Mouse (Mus musculus) gonadal fat pad, adult 2 months (tissue): ENCODE measurements around the gene Hoxd13. TPM values are rescaled to one million over a fixed set of nuclear protein-coding genes. Genes with fewer than 3 reads are reported as not detected.

Experiments
- DNase-seq: peaks from one replicate; pipeline ENCODE4 v3.0.0-alpha.2; 2012; ENCODE audit warnings: low read depth
- polyA plus RNA-seq: library from polyadenylated mRNA; depleted of rRNA; stranded (reverse); fragments of >200 nt; gene quantifications from 2 replicates; pipeline ENCODE4 v1.2.3, GENCODE M21; 2012

The Hoxd13 gene
- polyA plus RNA-seq, 1 experiment = 0.34 TPM

DNA sequence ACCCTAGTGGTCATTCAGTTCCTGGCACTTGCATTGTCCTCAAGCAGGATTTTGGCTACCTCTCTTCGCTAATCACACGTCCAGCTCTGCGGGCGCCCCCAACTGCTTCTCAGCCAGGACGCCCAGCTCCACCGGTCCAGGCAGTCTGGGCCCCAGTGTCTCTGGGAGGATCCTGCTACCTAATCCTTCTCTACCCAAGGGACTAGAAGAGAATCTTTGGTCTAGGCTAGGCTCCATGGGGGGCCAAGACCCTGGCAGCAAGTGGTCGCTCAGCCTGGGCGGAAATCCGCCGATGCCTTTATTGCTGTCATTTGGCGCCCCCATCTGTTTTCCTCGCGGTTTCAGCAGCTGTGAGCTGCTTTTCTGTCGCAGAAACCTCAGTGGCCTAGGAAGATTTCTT is 6.4 kb upstream of the Hoxd13 start:
- no peak for DNase-seq

DNA sequence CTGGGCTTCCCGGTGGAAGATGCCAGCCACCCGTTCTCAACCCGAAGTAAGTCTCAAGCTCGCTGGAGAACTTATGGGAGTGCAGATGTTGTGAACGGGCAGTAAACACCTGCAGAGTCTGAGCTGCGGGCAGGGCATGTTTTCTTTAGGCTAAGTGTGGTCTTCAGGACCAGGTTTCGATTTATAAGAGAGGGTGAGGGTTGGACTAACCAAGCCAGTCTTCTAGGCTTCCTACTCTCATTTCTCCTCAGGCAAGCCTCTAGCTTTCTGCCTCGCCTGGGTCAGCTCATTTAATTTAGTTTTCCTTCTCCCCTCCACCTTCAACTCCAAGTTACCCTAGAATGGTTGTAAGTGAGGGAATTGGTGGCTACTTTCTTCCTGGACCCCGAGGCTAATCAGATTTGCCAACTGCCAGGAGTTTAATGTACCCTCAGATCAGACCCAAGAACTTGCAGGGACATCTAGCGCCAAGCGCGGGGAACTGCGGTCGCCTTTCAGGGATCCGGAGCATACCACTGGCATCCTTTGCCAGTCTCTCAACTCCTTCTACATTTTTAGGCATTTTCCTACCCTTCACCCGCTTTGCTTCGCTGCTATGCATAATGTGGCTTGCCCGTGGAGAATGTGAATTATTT is 4.7 kb upstream of the Hoxd13 start:
- no peak for DNase-seq

DNA sequence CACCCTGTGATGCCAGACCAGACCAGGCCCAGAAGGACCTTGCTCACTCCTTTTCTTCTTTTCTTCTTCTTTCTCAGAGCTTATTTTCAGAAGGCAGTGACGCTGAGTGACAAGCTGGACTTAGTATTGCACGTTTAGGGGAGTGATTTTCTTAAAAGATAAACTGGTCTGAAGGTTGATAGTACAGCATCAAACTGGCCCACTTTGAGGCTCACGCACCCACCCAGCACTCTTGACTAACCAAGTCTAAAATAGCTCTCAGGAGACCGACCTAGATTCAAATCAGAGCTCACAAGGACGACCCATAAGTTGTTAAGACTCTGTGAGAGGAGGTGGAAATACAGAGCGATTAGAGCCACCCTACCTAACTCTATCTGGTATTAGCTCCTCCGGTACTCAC is 1.7 kb upstream of the Hoxd13 start:
- no peak for DNase-seq

DNA sequence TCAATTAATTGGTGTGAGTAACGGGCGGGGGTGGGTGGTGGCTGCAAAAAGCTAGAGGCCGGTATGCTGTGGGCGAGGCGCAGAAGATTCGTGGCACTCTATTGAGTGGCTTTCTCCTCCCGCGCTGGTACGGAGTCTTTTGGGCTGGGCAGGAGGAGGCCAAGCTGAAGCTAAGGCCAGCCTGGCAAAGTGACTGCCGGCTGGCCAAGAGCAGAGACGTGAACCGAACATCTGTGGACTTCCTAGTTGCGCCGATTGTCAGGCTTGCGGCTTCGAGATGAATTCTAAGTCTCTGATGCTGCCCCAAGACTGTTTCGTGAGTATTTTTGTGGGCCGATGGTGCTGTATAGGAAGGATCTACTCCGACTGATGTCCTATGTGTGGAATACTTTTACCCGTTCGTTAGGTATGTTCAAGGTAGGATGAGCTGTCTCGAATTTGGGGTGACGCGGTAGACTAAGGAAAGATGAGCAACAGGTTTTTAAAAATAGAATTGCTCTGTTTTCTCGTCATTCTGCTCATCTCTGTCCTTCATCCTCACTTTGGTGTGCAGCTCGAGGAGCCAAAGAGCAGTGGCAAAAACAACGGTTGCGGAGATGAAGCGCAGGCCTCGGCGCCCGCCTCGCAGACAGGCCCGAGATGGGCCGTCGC is 794 bp upstream of the Hoxd13 start:
- no peak for DNase-seq

- DNase-seq = no peak
Observed at GRCm38 (mm10) chr2:74668370-74669229, 490 bp downstream of the Hoxd13 start.

- DNase-seq = no peak
Observed at GRCm38 (mm10) chr2:74669230-74669578, 1.1 kb downstream of the Hoxd13 start.

DNA sequence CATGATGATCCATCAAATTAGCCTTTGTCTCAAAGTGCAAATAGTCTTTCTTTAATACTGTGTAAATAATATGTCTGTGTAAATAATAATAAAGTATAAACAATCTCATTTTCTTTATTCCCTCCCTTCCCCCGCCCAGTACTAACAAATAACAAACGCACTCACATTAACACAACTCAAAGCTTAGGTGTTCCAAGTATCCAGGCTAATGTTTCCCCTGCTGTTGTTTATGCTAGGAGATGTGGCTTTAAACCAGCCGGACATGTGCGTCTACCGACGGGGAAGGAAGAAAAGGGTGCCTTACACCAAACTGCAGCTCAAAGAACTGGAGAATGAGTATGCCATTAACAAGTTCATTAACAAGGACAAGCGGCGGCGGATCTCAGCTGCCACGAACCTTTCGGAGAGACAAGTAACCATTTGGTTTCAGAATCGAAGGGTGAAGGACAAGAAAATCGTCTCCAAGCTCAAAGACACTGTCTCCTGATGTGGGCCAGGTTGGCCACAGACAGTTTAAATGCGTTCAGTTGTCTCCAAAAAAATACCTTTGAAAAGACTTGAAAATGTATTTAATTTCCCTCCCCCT is 1.6 kb downstream of the Hoxd13 start:
- DNase-seq = no peak

DNA sequence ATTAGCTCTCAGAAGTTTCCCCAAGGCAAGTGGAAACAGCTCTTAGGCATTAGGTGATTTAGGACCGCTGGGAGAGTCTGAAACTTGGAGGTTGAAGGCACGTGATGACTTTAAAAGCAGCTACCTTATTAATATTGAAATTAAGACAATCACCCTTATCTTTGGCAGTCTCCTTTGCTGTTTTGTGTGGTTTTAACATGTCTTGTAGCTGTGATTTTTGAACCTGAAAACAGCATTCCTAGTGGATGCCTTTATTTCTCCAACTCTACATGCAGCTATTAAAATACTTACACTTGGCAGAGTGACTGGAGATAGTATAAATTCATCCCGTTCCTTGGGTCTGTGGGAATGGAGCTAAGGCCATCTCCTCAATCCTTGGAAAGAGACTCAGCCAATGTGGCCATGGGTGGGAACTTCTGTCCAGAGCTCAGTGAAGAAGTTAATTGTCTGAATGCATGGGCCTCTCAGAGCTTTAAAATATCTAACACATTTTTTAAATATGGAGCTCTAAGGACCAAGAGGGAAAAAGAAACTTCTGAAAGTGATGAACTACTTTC is 2.6 kb downstream of the Hoxd13 start:
- DNase-seq = no peak

DNA sequence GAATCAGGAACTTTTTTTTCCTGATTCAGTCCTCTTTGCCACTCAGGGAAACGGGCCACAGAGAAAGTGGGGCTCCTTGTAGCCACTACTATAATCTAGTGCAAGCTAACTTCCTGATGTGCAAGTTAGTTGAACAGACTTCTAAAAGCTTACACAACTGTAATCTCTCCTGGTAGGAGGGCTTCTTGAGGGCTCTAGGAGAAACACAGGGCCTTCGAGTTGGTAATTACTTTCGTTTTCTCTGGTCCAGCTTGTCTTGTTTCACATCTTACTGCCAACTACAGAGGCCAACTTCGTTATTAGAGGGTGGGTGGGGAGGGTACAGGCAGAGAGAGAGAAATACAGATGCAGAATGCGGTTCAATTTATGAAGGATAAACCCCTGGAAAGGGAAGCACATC is 3.7 kb downstream of the Hoxd13 start:
- no peak for DNase-seq

DNA sequence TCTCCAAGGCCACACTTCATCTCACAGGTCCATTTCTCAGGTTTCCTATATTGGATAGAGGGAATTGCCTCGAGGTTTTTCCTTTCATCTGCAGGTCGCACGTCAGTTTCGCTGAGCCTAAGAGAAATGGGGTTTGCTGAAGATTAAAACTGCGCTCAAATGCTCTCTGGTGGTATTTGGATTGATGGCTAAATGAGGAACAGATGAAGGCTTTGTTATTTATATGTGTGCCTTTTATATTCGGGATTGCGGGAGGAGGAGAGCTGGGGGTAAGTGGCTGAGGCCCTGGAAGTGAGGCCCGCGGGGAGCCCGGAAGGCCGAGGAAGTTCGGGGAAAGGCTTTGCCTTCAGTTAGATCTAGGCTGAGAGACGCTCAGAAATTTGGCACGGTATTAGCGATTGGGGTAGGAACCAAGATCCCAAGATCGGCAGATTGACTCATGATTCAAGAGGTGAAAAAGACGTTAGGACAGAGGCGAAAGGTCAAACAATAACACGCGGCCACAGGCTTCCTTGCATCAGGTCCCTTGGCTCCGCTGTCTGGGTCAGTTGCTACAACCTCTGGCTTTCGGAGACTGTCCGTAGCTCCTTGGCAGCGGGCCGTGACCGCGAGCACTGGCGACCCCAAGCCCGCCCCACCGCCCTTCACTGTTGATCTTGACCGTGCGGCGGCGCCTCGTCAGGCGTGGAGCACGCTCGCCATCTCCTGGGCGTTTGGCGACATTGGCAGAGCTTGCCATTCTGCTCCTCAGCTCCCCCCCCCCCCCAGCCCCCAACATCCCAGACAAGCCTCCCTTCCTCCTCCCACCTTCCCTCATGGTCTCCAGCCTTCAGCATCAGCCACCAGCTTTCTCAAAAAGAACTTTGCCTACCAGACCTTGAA is 4.6 kb downstream of the Hoxd13 start:
- no peak for DNase-seq

DNA sequence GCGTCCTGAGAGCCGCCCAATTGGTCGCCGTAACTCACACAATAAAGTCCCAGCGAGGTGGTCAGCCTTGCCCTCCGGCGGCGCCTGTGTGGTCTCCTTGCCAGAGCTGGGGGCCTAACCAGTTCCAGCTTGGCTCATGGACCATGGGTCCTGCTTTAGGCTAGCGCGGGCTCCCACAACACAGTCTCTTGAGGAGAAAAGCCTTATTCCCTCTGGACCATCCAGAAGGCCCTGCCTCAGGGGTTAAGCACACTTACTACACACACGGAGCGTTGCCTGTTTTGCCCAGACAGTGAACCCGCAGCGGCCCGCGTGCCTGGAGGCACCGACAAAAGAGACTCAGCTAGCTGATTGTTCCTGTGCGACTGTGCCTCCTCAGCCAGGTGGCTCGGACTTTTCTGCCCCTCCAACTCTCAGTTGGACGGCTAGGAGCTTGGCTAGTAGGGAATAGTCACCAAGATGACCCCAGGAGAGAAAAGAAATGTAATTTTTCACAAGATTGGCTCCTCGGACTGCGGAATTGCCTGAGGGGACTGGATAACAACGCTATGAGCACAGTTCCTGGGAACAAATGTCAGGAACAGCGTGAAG is 5.8 kb downstream of the Hoxd13 start:
- no peak for DNase-seq

GRCm38 (mm10) chr2:74674881-74675665 is 7.0 kb downstream of the Hoxd13 start, which contains the start of gene Hoxd12:
TSS of gene Hoxd12 (plus strand) at chr2:74675013.
- no peak for DNase-seq

- no peak for DNase-seq
Observed at GRCm38 (mm10) chr2:74675666-74676282, 7.7 kb downstream of the Hoxd13 start.

DNA sequence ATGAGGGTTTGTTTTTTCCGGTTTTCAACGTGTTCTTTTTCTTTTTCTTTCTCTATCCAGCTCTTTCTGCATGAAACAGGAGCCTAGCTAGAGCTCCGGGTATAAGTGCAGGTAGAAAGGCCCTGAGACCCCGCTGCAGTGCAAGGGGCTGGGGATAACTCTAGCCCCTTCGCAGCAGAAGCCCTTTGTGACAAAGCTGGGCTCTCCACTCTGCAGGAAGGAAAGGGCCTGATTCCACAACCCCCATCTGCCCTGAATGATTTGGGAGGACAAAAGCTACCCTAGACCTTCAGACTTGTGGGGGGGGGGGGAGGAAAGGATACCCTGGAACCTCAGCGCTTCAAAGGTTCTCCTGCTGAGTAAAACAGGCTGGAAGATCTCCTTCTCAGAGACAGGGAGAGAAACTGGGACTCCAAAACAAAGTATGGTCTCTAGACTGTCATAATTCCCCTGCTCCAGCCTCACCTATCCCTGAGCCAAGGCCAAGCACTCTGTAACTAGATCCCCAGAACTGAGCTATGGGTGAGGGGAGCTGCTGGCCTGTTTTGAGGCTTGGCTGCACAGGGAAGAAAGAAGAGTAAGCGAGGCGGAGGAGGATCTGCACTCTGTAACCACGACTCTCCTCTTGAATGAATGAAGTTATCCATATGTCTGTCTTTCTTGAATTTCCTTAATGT is 8.4 kb downstream of the Hoxd13 start:
- no peak for DNase-seq

- DNase-seq = no peak
Observed at GRCm38 (mm10) chr2:74677106-74677505, 9.0 kb downstream of the Hoxd13 start.

GRCm38 (mm10) chr2:74678891-74679595 is 10.9 kb downstream of the Hoxd13 start, which contains the start of gene Hoxd11:
TSS of gene Hoxd11 (plus strand) at chr2:74679557.
- no peak for DNase-seq

DNA sequence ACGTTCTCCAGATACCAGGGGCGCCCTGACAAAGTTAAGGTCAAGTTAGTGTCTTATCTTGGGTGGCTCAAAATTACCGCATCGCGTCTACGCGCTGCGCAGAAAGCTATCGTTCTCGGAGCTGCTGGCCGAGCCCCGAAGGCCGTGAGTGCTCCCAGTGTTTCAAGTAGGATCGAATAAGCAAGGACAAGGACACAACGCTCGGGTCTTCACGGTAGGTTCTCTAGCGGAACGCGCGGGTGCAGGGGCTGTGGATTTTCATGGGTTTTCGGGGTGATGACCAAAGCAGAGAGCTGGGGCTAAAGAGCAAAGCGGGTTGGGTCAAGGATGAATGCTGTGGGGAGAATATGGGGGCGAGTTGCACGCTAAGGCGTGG is 11.5 kb downstream of the Hoxd13 start:
- DNase-seq = no peak

DNA sequence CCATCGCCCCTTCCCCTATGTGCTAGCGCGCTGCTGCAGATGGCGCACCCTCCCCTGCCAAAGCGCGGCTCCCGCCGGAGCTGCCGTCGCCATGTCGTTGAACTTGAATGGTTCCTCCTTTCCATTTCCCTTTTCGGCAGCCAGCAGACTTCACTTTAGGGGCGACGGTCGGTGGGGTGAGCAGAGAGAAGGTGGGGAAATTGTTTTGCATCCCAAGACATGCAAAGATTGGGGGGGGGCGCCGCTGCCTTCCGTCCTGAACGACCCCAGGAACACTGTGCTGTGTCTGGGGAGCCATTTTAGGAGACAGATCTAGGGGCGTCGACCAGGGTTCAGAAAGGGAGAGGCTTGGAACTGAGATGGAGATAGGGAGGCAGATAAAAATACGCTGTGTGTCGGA is 11.9 kb downstream of the Hoxd13 start:
- no peak for DNase-seq
